Mouse (Mus musculus): ENCODE measurements around the gene Zdhhc6. TPM values are rescaled to one million over a fixed set of nuclear protein-coding genes. Genes with fewer than 3 reads are reported as not detected.
A peak's percentile ranks its signal among the peaks of the same experiment; 100 is the strongest.

Gene Zdhhc6
- 101 and 105 TPM in 2 replicates for polyA plus RNA-seq (2015; fragmentation: Nextera tagmentation; extraction: Ambion mirVana)

DNA sequence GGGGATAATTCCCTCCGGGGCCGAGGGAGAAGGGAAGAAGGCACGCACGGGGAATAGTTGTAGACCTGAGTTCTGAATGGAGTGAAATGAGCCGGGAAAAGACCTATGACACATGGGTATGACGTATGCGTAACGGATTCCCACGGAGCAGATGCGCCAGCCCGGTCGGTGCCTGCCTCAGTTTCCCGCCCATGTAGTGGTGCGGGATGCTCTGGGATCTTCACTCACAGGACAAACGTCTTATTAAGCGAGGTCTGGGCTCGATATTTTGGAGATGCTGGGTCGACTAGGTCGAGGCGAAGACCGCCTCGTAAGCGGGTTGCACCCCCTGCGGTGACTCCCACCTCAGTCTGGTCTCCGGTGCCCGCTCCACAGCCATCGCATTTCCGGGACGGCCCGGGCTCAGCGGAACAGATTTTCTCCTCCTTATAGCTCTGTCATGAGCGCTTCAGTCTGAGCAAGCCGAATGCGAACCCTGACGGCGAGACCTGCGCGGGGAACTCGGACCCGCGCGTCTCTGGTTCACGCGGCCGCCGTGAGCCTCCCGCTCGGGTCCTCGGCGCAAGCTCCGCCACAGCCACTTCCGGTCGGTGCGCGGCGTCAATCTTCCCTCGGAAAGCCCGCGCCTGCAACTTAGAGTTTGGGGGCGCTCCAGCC lies at the start of gene Zdhhc6:
Gene Zdhhc6, minus strand, starts transcription at position 581 of the 657 bp plus-strand sequence.
- peaks cover 34% of the 10 kb centered on the region for H3K4me1 ChIP-seq
- H3K27me3 ChIP-seq = no peaks in the 10 kb centered on the region
- H3K4me2 ChIP-seq = peak within 1 kb of the TSS; percentile 90
- peak; percentile 64 for ATAC-seq (ENCODE audit: borderline replicate concordance, extremely low read depth, low FRiP score, low TSS enrichment)
- H3K4me3 ChIP-seq = peak within 1 kb of the TSS; percentile 80
- under 1% methylated on average over 60 of the region's 60 CpGs for WGBS
- peaks cover 16% of the 10 kb centered on the region for H3K36me3 ChIP-seq
- H3K9ac ChIP-seq = peak within 1 kb of the TSS; percentile 93
- H3K9me3 ChIP-seq = no peaks in the 10 kb centered on the region
- H3K27ac ChIP-seq = peak within 1 kb of the TSS; percentile 89

- H3K9me3 ChIP-seq = no peaks in the 10 kb centered on the region
Observed at GRCm38 (mm10) chr19:55362606-55363005, 46.8 kb upstream of the Zdhhc6 start.

GRCm38 (mm10) chr19:55350673-55351378 lies 35.0 kb upstream of the Zdhhc6 start:
- ATAC-seq (ENCODE audit: borderline replicate concordance, extremely low read depth, low FRiP score, low TSS enrichment) = peak; percentile 76
- no peak overlapping the region; the same call in 1 of the 2 replicates for H3K4me2 ChIP-seq

More at GRCm38 (mm10) chr19:55362606-55363005, 46.8 kb upstream of the Zdhhc6 start:
- no peak overlapping the region for H3K4me2 ChIP-seq
- no peak overlapping the region for H3K27ac ChIP-seq
- H3K4me3 ChIP-seq = no peak overlapping the region
- H3K4me1 ChIP-seq = no peaks in the 10 kb centered on the region
- no peaks in the 10 kb centered on the region for H3K36me3 ChIP-seq
- H3K9ac ChIP-seq = no peak overlapping the region
- WGBS = 89% methylated on average over 9 of the region's 9 CpGs
- no peak for ATAC-seq (ENCODE audit: borderline replicate concordance, extremely low read depth, low FRiP score, low TSS enrichment)
- no peaks in the 10 kb centered on the region for H3K27me3 ChIP-seq

DNA sequence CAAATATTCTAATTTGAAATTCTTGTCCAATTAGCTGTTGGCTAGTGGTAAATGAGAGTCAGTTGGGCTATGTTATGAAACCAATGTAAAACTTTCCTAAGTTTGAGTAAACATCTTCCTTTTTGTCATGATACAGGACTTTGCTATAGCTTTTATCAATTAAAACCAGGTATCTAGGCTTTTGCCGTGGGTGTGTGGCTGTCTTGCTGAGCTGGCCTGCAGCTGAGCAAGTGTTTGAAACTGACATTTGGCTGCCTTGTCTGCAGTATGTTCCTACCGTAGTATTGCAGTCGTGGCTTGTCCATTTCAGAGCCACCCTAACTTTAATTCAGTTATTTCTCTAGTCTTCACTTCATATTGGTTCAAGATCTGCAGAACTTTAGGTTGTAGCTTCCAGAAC lies 32.4 kb upstream of the Zdhhc6 start:
- no peaks in the 10 kb centered on the region for H3K36me3 ChIP-seq
- H3K9ac ChIP-seq = no peak overlapping the region
- H3K27me3 ChIP-seq = no peaks in the 10 kb centered on the region
- no peaks in the 10 kb centered on the region for H3K9me3 ChIP-seq
- 84% methylated on average over 3 of the region's 3 CpGs for WGBS
- H3K4me2 ChIP-seq = no peak overlapping the region
- no peak overlapping the region for H3K4me3 ChIP-seq
- H3K27ac ChIP-seq = no peak overlapping the region
- peaks cover 30% of the 10 kb centered on the region for H3K4me1 ChIP-seq
- ATAC-seq (ENCODE audit: borderline replicate concordance, extremely low read depth, low FRiP score, low TSS enrichment) = no peak

More at GRCm38 (mm10) chr19:55350673-55351378, 35.0 kb upstream of the Zdhhc6 start:
- no peaks in the 10 kb centered on the region for H3K36me3 ChIP-seq
- H3K4me3 ChIP-seq = no peak overlapping the region
- H3K27ac ChIP-seq = peak overlapping the region; percentile 34; the same call in 1 of the 2 replicates
- no peak overlapping the region for H3K9ac ChIP-seq
- H3K9me3 ChIP-seq = no peaks in the 10 kb centered on the region
- WGBS = 23% methylated on average over 9 of the region's 9 CpGs
- H3K4me1 ChIP-seq = peaks cover 30% of the 10 kb centered on the region
- no peaks in the 10 kb centered on the region for H3K27me3 ChIP-seq

DNA sequence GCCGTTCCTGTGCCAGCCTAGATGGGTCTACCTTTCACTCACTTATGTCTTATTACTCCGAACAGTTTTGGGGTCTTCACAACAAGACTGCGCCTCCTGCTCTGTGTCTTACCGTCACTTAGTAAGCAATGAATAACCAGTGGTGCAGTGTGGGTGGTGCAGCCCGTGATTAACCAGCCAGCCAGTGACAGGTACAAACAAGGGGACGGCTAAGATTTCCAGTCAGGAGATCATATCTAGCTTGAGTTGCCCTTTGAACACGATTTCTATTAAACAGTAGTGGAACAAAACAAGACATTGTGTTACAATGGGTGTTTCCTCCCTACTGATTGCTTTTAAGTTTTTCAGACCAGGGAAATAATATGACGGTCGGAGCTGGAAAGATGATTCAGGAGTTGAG lies 27.4 kb upstream of the Zdhhc6 start:
- Histone ChIP-seq H3K36me3 (no peaks in the 10 kb centered on the region), H3K9ac (no peak overlapping the region), H3K4me2 (no peak overlapping the region), H3K4me3 (no peak overlapping the region), H3K4me1 (no peaks in the 10 kb centered on the region), H3K9me3 (no peaks in the 10 kb centered on the region), H3K27ac (no peak overlapping the region), H3K27me3 (no peaks in the 10 kb centered on the region)
- WGBS = 78% methylated on average over 9 of the region's 9 CpGs
- no peak for ATAC-seq (ENCODE audit: borderline replicate concordance, extremely low read depth, low FRiP score, low TSS enrichment)

DNA sequence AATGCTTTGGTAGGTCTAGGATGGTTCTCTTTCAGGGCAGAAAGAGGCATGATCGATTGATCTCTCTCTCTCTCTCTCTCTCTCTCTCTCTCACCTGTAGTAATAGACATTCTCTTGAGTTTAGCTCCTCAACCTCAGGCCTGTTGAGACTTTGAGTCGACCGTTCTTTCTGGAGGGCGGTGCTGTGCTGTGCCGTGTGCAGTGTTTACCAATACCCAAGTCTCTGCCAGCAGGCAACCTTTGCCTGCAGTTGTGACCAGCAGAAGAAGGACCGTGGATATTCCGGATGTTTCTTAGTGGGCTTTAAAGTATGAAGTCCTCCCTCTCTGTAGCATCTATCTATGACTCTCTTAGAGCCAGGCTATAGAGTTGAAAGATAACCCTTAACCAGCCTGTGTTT lies 26.6 kb upstream of the Zdhhc6 start:
- Histone ChIP-seq H3K27ac (no peak overlapping the region), H3K27me3 (no peaks in the 10 kb centered on the region), H3K4me3 (no peak overlapping the region), H3K4me1 (no peaks in the 10 kb centered on the region), H3K4me2 (no peak overlapping the region), H3K9ac (no peak overlapping the region), H3K36me3 (no peaks in the 10 kb centered on the region), H3K9me3 (no peaks in the 10 kb centered on the region)
- no peak for ATAC-seq (ENCODE audit: borderline replicate concordance, extremely low read depth, low FRiP score, low TSS enrichment)
- 81% methylated on average over 7 of the region's 7 CpGs for WGBS

DNA sequence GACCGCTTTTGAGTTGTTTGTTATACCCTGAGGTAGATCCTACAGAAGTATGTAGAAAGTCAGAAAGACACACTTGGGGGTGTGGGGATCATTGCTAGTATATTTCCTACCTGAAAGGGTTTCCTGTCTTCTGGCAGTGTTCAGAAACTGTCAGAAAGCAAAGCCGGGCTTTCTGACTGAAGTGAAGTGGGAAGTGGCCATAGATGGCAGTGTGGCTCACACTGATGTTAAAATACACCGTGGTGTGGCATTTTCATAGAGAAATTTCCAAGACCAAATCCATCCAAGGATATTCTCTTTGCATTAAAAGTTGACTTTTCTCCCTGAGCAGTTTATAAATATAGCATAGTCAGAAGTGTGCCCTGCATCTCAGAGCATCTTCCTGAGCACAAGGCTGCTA lies 25.5 kb upstream of the Zdhhc6 start:
- H3K36me3 ChIP-seq = no peaks in the 10 kb centered on the region
- WGBS = 66% methylated on average over 3 of the region's 3 CpGs
- H3K9ac ChIP-seq = no peak overlapping the region
- no peaks in the 10 kb centered on the region for H3K4me1 ChIP-seq
- H3K4me3 ChIP-seq = no peak overlapping the region
- no peaks in the 10 kb centered on the region for H3K9me3 ChIP-seq
- H3K27ac ChIP-seq = no peak overlapping the region
- H3K4me2 ChIP-seq = no peak overlapping the region
- H3K27me3 ChIP-seq = no peaks in the 10 kb centered on the region
- no peak for ATAC-seq (ENCODE audit: borderline replicate concordance, extremely low read depth, low FRiP score, low TSS enrichment)

DNA sequence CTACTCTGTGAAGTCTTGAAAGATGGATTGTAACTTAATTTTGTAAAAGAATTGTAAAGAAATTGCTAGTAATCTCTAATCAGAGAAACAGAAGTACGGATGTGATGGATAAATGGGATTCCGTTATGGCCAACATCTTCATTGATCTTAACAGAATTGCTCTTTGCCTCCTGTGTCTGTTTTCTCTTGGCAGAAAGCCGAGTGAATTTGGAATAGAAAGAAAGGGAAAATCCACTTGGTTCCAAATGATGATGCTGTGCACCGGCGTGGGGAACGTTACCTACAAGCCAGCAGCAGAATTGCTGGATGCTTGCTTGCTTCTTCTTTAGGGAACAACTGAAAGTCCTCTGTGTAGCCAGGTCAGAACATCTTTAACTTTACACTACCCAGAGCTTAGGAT lies 24.7 kb upstream of the Zdhhc6 start:
- Histone ChIP-seq H3K9ac (no peak overlapping the region), H3K4me3 (no peak overlapping the region), H3K4me2 (no peak overlapping the region), H3K27ac (no peak overlapping the region), H3K27me3 (no peaks in the 10 kb centered on the region), H3K4me1 (no peaks in the 10 kb centered on the region), H3K9me3 (no peaks in the 10 kb centered on the region), H3K36me3 (no peaks in the 10 kb centered on the region)
- WGBS = 82% methylated on average over 6 of the region's 6 CpGs
- no peak for ATAC-seq (ENCODE audit: borderline replicate concordance, extremely low read depth, low FRiP score, low TSS enrichment)

- H3K27me3 ChIP-seq = no peaks in the 10 kb centered on the region
- no peak overlapping the region for H3K4me2 ChIP-seq
- ATAC-seq (ENCODE audit: borderline replicate concordance, extremely low read depth, low FRiP score, low TSS enrichment) = no peak
- WGBS = 87% methylated on average over 10 of the region's 10 CpGs
- no peaks in the 10 kb centered on the region for H3K36me3 ChIP-seq
- H3K9me3 ChIP-seq = no peaks in the 10 kb centered on the region
- H3K4me3 ChIP-seq = no peak overlapping the region
- no peak overlapping the region for H3K27ac ChIP-seq
- H3K9ac ChIP-seq = no peak overlapping the region
- no peaks in the 10 kb centered on the region for H3K4me1 ChIP-seq
Observed at GRCm38 (mm10) chr19:55337664-55338063, 21.8 kb upstream of the Zdhhc6 start.

DNA sequence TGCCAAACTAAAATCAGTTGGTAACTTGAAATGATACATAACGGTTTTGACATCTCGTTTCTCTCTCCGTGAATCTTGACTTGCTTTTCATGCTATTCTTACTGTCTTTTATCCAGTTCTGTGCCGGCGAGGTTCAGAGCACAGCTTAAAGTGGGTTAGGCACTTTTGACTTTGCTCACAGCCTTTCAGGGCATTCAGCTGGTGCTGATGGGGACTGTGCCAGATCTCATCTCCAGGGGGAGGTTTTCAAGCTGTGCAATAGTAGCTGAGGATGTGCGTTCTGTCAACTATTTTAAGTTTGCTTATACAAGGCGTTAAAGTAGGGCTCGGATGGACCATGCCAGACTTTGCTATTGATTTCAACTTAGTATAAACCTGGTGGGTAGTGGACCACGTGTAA lies 21.2 kb upstream of the Zdhhc6 start:
- 73% methylated on average over 9 of the region's 9 CpGs for WGBS
- no peaks in the 10 kb centered on the region for H3K36me3 ChIP-seq
- no peak overlapping the region for H3K27ac ChIP-seq
- H3K9me3 ChIP-seq = no peaks in the 10 kb centered on the region
- H3K9ac ChIP-seq = no peak overlapping the region
- H3K4me1 ChIP-seq = no peaks in the 10 kb centered on the region
- no peak for ATAC-seq (ENCODE audit: borderline replicate concordance, extremely low read depth, low FRiP score, low TSS enrichment)
- no peak overlapping the region for H3K4me3 ChIP-seq
- H3K4me2 ChIP-seq = no peak overlapping the region
- no peaks in the 10 kb centered on the region for H3K27me3 ChIP-seq

DNA sequence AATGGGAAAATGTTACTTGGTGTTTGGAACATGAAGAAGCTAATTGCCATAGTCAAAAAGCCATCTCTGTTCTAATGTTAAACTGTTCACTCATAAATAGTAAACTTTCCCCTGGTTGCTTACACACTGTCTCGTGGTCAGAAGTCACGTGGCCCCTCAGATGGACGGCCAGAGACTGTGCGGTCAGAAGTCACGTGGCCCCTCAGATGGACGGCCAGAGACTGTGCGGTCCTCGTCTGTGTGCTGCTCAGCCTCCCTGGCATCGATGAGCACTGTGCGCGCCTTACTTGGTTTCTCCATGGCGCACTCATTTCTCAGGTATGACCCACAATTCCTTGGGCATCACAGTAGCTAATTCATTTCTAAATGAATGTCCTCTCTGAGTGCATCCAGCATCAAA lies 20.6 kb upstream of the Zdhhc6 start:
- Histone ChIP-seq H3K4me2 (no peak overlapping the region), H3K9ac (no peak overlapping the region), H3K27me3 (no peaks in the 10 kb centered on the region), H3K4me1 (no peaks in the 10 kb centered on the region), H3K36me3 (no peaks in the 10 kb centered on the region), H3K27ac (no peak overlapping the region), H3K4me3 (no peak overlapping the region), H3K9me3 (no peaks in the 10 kb centered on the region)
- 68% methylated on average over 12 of the region's 12 CpGs for WGBS
- peak; percentile 73; the same call in 1 of the 2 replicates for ATAC-seq (ENCODE audit: borderline replicate concordance, extremely low read depth, low FRiP score, low TSS enrichment)

DNA sequence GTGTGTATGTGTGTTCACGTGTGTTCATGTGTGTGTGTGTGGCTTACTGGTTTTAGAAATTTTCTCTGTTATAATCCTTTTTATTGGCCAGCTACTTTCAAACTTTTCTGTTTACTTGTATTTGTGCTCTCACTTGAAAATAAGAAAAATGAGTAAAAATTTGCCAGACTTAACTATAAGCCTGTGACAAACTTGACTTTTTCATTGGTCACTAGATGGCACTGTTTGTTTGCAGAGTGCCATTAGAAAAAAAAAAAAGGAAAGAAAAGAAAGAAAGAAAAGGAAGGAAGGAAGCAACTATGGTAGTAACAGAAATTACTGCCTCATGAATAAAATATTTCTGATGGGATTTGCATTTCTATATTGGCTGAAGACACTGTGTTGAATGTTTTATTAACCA lies 20.0 kb upstream of the Zdhhc6 start:
- Histone ChIP-seq H3K4me3 (no peak overlapping the region), H3K4me2 (no peak overlapping the region), H3K4me1 (no peaks in the 10 kb centered on the region), H3K36me3 (no peaks in the 10 kb centered on the region), H3K9ac (no peak overlapping the region), H3K27me3 (no peaks in the 10 kb centered on the region), H3K27ac (no peak overlapping the region), H3K9me3 (no peaks in the 10 kb centered on the region)
- 81% methylated on average over 1 of the region's 1 CpGs for WGBS
- no peak for ATAC-seq (ENCODE audit: borderline replicate concordance, extremely low read depth, low FRiP score, low TSS enrichment)

Measured in lung, embryonic 15.5 days (tissue).